In the genomic region with DNA sequence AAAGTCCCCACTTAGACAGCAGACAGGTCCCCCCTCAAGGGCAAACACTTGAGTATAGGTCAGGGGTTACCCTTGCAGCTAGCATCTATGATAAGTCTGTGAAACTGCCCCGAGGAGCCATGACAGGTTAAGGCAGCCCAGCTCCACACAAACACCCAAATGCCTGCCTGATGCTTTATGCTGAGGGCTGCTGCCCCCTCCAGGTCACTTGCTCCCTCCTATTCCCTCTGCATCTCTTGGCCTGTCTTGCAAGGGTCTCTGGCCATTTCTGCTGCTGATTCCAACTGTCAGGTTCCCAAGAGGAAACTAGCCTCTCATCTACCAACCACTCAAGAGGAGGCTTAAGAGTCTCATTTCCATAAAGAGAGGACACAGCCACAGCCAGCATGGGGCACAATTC, we compare ENCODE assay signal across 12 mouse cellular contexts. TPM values are rescaled to one million over a fixed set of nuclear protein-coding genes. Genes with fewer than 3 reads are reported as not detected.
A peak's percentile ranks its signal among the peaks of the same experiment; 100 is the strongest.
DNase-seq lines count a peak whose midpoint lies in the region; ATAC-seq and TF ChIP-seq lines count a peak whose summit lies in the region.
"Had no signal": no experiment of that assay in that cellular context is flagged by ENCODE, and none has a peak within 500 bp of the region (broad histone marks: within the 10 kb centered on the region; RNA-seq: fewer than 3 reads in every experiment).

No protein-coding gene starts in this region.

- no peak overlapping the region for H3K4me3 ChIP-seq in forebrain, postnatal 0 days (ENCODE audit: low read depth, low read length)
- no peak overlapping the region for H3K4me3 ChIP-seq in forebrain, embryonic 13.5 days
- H3K4me3 ChIP-seq: embryonic facial prominence, embryonic 13.5 days; liver, embryonic 15.5 days; stomach, embryonic 15.5 days had no signal

- H3K27ac ChIP-seq in forebrain, postnatal 0 days (ENCODE audit: low read depth, low read length) = no peak overlapping the region
- H3K27ac ChIP-seq in forebrain, embryonic 13.5 days = no peak overlapping the region
- H3K27ac ChIP-seq: embryonic facial prominence, embryonic 13.5 days; liver, embryonic 15.5 days; stomach, embryonic 15.5 days had no signal

- WGBS in forebrain, postnatal 0 days = 70% methylated on average over 1 of the region's 1 CpGs
- WGBS in forebrain, embryonic 13.5 days = 75% methylated on average over 1 of the region's 1 CpGs

- H3K27me3 ChIP-seq in forebrain, postnatal 0 days (ENCODE audit: insufficient read depth, low read length) = no peaks in the 10 kb centered on the region
- no peaks in the 10 kb centered on the region for H3K27me3 ChIP-seq in forebrain, embryonic 13.5 days
- H3K27me3 ChIP-seq: liver, embryonic 15.5 days; stomach, embryonic 15.5 days had no signal

- ATAC-seq in forebrain, postnatal 0 days = no peak
- ATAC-seq in forebrain, embryonic 13.5 days = no peak
- ATAC-seq: midbrain, embryonic 16.5 days had no signal

- TF ChIP-seq CTCF in forebrain, postnatal 0 days (IDR thresholded peaks at IDR 0.05; ENCODE audit: low read depth) = 0 out of 2 replicates have a peak, but pooled peaks have one; percentile 8

- no peak overlapping the region for H3K9ac ChIP-seq in forebrain, postnatal 0 days
- no peak overlapping the region for H3K9ac ChIP-seq in forebrain, embryonic 13.5 days
- H3K9ac ChIP-seq: embryonic facial prominence, embryonic 13.5 days; liver, embryonic 15.5 days; stomach, embryonic 15.5 days had no signal

- H3K4me2 ChIP-seq in forebrain, postnatal 0 days (ENCODE audit: low read depth) = no peak overlapping the region
- H3K4me2 ChIP-seq in forebrain, embryonic 13.5 days = no peak overlapping the region
- H3K4me2 ChIP-seq: embryonic facial prominence, embryonic 13.5 days; liver, embryonic 15.5 days; stomach, embryonic 15.5 days had no signal

- no peaks in the 10 kb centered on the region for H3K4me1 ChIP-seq in forebrain, postnatal 0 days (ENCODE audit: insufficient read depth)
- H3K4me1 ChIP-seq in forebrain, embryonic 13.5 days = no peaks in the 10 kb centered on the region
- H3K4me1 ChIP-seq: embryonic facial prominence, embryonic 13.5 days; liver, embryonic 15.5 days had no signal

- no peak for DNase-seq in forebrain, postnatal 0 days
- peak; percentile 4 to 24 for DNase-seq in kidney, adult 8-10 months
- DNase-seq in kidney, postnatal 14 days = no peak
- peak; percentile 12 for DNase-seq in right cerebral cortex, postnatal 14 days
- DNase-seq in right cerebral cortex, postnatal 36 days (ENCODE audit: low spot score in 2 of 2) = no peak
- DNase-seq in kidney, postnatal 36 days = peak; percentile 5 to 60
- DNase-seq in ovary, adult 18-20 months (ENCODE audit: low spot score) = no peak

- no peaks in the 10 kb centered on the region for H3K36me3 ChIP-seq in forebrain, postnatal 0 days (ENCODE audit: insufficient read depth)
- no peaks in the 10 kb centered on the region for H3K36me3 ChIP-seq in forebrain, embryonic 13.5 days (ENCODE audit: poor library complexity, severe bottlenecking)
- H3K36me3 ChIP-seq: embryonic facial prominence, embryonic 13.5 days; liver, embryonic 15.5 days; stomach, embryonic 15.5 days had no signal

- no peaks in the 10 kb centered on the region for H3K9me3 ChIP-seq in forebrain, postnatal 0 days (ENCODE audit: low read length)
- no peaks in the 10 kb centered on the region for H3K9me3 ChIP-seq in forebrain, embryonic 13.5 days (replicated peaks)
- H3K9me3 ChIP-seq: embryonic facial prominence, embryonic 13.5 days; liver, embryonic 15.5 days; stomach, embryonic 15.5 days had no signal

RNA-seq across cellular contexts. Expression of gene Wdfy4, which starts 32.4 kb away (rescaled TPM):
- 0.52 and 0.54 TPM in 2 replicates for total RNA-seq in forebrain, postnatal 0 days (2014; rRNA removed)
- 0.06 and 0.33 TPM in 2 replicates for polyA plus RNA-seq in forebrain, postnatal 0 days (2015; fragmentation: Nextera tagmentation; extraction: Ambion mirVana)
- 0.01 and 0.23 TPM in 2 replicates for polyA plus RNA-seq in forebrain, embryonic 13.5 days (2015; fragmentation: Nextera tagmentation; extraction: Ambion mirVana)

Comparison
In these comparisons a context has a peak if more than half of its experiments do, and no peak if none do; other contexts are left out.
1. DNase-seq: peak in kidney, adult 8-10 months (2 of 2), right cerebral cortex, postnatal 14 days (single experiment) and kidney, postnatal 36 days (2 of 2); none in forebrain, postnatal 0 days (single experiment), kidney, postnatal 14 days (single experiment), right cerebral cortex, postnatal 36 days (0 of 2) and ovary, adult 18-20 months (single experiment).